Mouse (Mus musculus) bone marrow, adult 2 months (tissue): ENCODE measurements around the gene Ntng1.

Experiments used
- CTCF ChIP-seq: fragments of 200-500 bp; IDR thresholded peaks from 2 replicates; pipeline ENCODE4 v1.5.1; 2011; ENCODE audit warnings: low read length, control low read depth; ENCODE audit not compliant: control insufficient read depth, insufficient read depth
- POLR2A ChIP-seq: fragments of 200-500 bp; IDR thresholded peaks from 2 replicates; pipeline ENCODE4 v1.6.1; 2011; ENCODE audit warnings: low read depth, mild to moderate bottlenecking, control low read depth, low read length, borderline replicate concordance; ENCODE audit not compliant: control insufficient read depth

- TF ChIP-seq CTCF (no peak), POLR2A (no peak)
These were observed 387.4 kb downstream of the Ntng1 start for GRCm38 (mm10) chr3:109756426-109756825.
